Mouse (Mus musculus): ENCODE data around the gene Vmn1r21. TPM values are rescaled to one million over a fixed set of nuclear protein-coding genes. Genes with fewer than 3 reads are reported as not detected.

The Vmn1r21 gene
- polyA plus RNA-seq, 1 experiment: not detected

DNA sequence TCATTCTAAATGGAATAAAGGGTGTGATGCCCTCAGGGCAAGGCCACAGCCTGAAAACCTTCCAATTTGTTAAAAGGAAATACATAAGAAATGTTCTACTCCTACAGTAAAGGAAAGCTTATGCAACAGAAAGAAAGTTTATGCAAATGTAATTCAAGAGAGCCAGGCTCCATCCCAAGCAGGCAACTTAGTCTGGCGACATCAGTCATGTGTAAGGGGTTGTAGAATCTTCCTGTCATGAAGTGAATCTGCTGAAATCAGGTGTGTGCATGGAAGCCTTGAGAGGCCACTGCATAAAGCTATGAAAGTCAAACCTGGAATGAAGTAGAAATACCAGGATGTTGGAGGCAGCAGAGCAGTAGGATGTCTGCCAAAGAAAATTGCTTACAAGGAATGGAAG, 51.2 kb downstream of the Vmn1r21 start:
- 89% methylated on average over 1 of the region's 1 CpGs for WGBS
- no peaks in the 10 kb centered on the region for H3K4me1 ChIP-seq (ENCODE audit: control insufficient read depth, insufficient read depth, low read length)
- DNase-seq: no peak
- TF ChIP-seq CTCF (conservative IDR thresholded peaks at IDR 0.05; ENCODE audit: insufficient read depth, insufficient read length, low read depth, low read length) (no peak), POLR2A (IDR thresholded peaks at IDR 0.05; ENCODE audit: low read depth, low read length) (no peak)
- H3K36me3 ChIP-seq (ENCODE audit: control insufficient read depth, insufficient read depth, low read length): no peaks in the 10 kb centered on the region
- no peaks in the 10 kb centered on the region for H3K27me3 ChIP-seq (replicated peaks; ENCODE audit: control insufficient read depth, insufficient read depth, low read length)
- H3K4me3 ChIP-seq (ENCODE audit: insufficient read depth, low read depth, low read length): no peak overlapping the region
- no peak overlapping the region for H3K27ac ChIP-seq (ENCODE audit: insufficient read depth, low read depth, low read length)

DNA sequence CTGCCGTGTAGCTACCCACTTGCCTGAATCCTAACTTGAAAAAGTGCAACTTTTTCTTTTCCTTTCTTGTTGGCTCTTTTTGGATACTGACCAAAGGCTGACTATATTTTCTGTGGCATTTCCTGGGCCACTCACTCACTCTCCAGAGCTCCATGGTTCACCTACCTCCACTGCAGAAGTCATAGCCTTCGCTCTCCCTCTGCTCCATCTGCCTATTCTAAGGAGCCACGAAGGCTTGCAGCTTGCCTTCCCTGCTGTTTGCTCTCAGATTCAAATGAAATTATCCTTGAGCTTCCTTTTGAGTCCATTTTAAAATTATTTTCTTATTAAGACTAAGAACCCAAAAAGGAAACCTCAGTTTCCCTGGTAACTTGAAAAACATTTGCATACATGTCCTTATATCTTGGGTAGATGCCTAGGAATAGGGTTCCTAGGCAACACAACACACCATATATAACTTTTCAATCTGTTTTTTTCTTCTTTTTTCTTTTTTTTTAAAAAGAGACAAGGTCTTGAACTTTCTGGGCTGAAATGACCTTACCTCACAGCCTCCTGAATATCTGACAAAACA, 53.2 kb downstream of the Vmn1r21 start:
- no peaks in the 10 kb centered on the region for H3K36me3 ChIP-seq (ENCODE audit: control insufficient read depth, insufficient read depth, low read length)
- 89% methylated on average over 3 of the region's 3 CpGs for WGBS

DNA sequence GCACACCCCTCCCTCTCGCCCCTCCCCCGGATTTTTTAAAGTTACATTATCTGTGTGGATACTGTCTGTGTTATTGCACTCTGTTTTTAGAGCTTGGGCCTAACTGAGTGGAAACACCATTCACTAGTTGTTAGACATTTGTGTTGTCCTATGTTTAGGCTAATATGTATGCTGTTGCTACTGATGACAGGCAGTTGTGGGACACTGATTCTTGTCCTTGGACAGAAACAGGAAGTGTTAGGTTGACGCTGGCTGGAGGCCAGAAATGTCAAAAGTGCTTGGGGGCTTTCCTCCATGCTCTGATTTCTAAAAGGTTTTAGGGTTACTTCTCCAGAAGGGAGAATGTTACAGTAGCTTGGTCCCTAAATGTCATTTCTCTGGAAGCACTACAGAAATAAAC, 54.3 kb downstream of the Vmn1r21 start:
- no peak for DNase-seq
- H3K4me1 ChIP-seq (ENCODE audit: control insufficient read depth, insufficient read depth, low read length): no peaks in the 10 kb centered on the region
- TF ChIP-seq POLR2A (IDR thresholded peaks at IDR 0.05; ENCODE audit: low read depth, low read length) (no peak), CTCF (conservative IDR thresholded peaks at IDR 0.05; ENCODE audit: insufficient read depth, insufficient read length, low read depth, low read length) (no peak)
- 61% methylated on average over 3 of the region's 3 CpGs for WGBS
- H3K36me3 ChIP-seq (ENCODE audit: control insufficient read depth, insufficient read depth, low read length): no peaks in the 10 kb centered on the region
- H3K4me3 ChIP-seq (ENCODE audit: insufficient read depth, low read depth, low read length): no peak overlapping the region
- H3K27me3 ChIP-seq (replicated peaks; ENCODE audit: control insufficient read depth, insufficient read depth, low read length): no peaks in the 10 kb centered on the region
- H3K27ac ChIP-seq (ENCODE audit: insufficient read depth, low read depth, low read length): no peak overlapping the region

More for the DNA sequence above, 53.2 kb downstream of the Vmn1r21 start:
- H3K4me1 ChIP-seq (ENCODE audit: control insufficient read depth, insufficient read depth, low read length): no peaks in the 10 kb centered on the region
- no peaks in the 10 kb centered on the region for H3K27me3 ChIP-seq (replicated peaks; ENCODE audit: control insufficient read depth, insufficient read depth, low read length)
- TF ChIP-seq POLR2A (IDR thresholded peaks at IDR 0.05; ENCODE audit: low read depth, low read length): no peak
- TF ChIP-seq CTCF (conservative IDR thresholded peaks at IDR 0.05; ENCODE audit: insufficient read depth, insufficient read length, low read depth, low read length): no peak
- no peak overlapping the region for H3K4me3 ChIP-seq (ENCODE audit: insufficient read depth, low read depth, low read length)
- no peak for DNase-seq
- no peak overlapping the region for H3K27ac ChIP-seq (ENCODE audit: insufficient read depth, low read depth, low read length)

Other genes starting within 250 kb of the Vmn1r21 start
- 19.2 and 19.5 TPM in 2 replicates for gene Pyurf, start 158.3 kb downstream of the Vmn1r21 start, polyA plus RNA-seq (2012; rRNA removed)
- gene Lancl2, start 147.8 kb downstream of the Vmn1r21 start, polyA plus RNA-seq (2012; rRNA removed): 4.1 and 5.0 TPM in 2 replicates
- 6.6 and 9.1 TPM in 2 replicates for gene Vopp1, start 25.2 kb downstream of the Vmn1r21 start, polyA plus RNA-seq (2012; rRNA removed)
- gene Vmn1r22, start 57.7 kb upstream of the Vmn1r21 start, polyA plus RNA-seq (2012; rRNA removed): not detected in 2 replicates
- gene Vmn1r23, start 76.5 kb upstream of the Vmn1r21 start, polyA plus RNA-seq (2012; rRNA removed): not detected in 2 replicates
- gene Vmn1r24, start 111.2 kb upstream of the Vmn1r21 start, polyA plus RNA-seq (2012; rRNA removed): not detected in 2 replicates
- not detected in 2 replicates for gene Vmn1r25, start 130.5 kb upstream of the Vmn1r21 start, polyA plus RNA-seq (2012; rRNA removed)
- not detected in 2 replicates for gene Vmn1r26, start 164.8 kb upstream of the Vmn1r21 start, polyA plus RNA-seq (2012; rRNA removed)